Comparison of ENCODE assay signal across 19 mouse cellular contexts in the genomic region with DNA sequence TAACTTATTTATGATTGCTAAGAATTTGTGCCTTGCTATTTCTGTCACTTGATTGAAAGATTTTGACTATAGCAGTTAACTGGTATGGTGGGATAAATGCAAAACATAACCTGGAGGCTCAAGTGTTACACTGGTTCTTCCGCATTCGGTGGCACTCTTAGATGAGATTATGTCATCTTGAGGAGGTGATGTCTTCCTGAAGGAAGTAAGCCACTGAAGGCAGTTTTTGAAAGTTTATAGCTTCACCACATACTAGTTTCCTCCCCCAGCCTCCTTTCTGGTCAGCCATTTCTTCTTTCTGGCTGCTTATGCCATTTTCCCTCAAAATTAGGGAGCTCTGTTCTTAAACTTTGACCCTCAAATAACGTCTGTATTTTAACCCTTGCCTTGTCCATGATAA.
A peak's percentile ranks its signal among the peaks of the same experiment; 100 is the strongest.
DNase-seq lines count a peak whose midpoint lies in the region; ATAC-seq lines count a peak whose summit lies in the region.
"Had no signal": no experiment of that assay in that cellular context is flagged by ENCODE, and none has a peak within 500 bp of the region (broad histone marks: within the 10 kb centered on the region; RNA-seq: fewer than 3 reads in every experiment).

No protein-coding gene starts in this region.

- no peaks in the 10 kb centered on the region for H3K27me3 ChIP-seq in heart, embryonic 16.5 days (ENCODE audit: control insufficient read depth, insufficient read depth, low read length)
- H3K27me3 ChIP-seq in heart, embryonic 10.5 days (ENCODE audit: insufficient read depth, poor library complexity, severe bottlenecking), result no peaks in the 10 kb centered on the region
- no peaks in the 10 kb centered on the region for H3K27me3 ChIP-seq in liver, embryonic 12.5 days (replicated peaks)
- H3K27me3 ChIP-seq: embryonic facial prominence, embryonic 12.5 days; forebrain, embryonic 12.5 days had no signal

- no peak for ATAC-seq in heart, embryonic 16.5 days (replicated peaks; ENCODE audit: extremely low read depth, insufficient read depth, low FRiP score)
- peak; percentile 39 to 57; a peak in 2 of 4 replicates for ATAC-seq in hematopoietic stem cell, adult 5-6 weeks (replicated peaks in 1 of 2; ENCODE audit: insufficient read depth in 1 of 2, low FRiP score in 2 of 2, low TSS enrichment in 1 of 2, low read depth in 1 of 2, poor library complexity in 2 of 2, severe bottlenecking in 2 of 2)
- no peak for ATAC-seq in liver, embryonic 12.5 days
- ATAC-seq: forebrain, embryonic 14.5 days; forebrain, embryonic 16.5 days had no signal

- peaks cover 21% of the 10 kb centered on the region for H3K4me1 ChIP-seq in heart, embryonic 16.5 days (ENCODE audit: control insufficient read depth, insufficient read depth, low read length)
- H3K4me1 ChIP-seq in heart, embryonic 10.5 days, result peaks cover 18% of the 10 kb centered on the region
- peaks cover 13% of the 10 kb centered on the region; the same call in 1 of the 2 replicates for H3K4me1 ChIP-seq in liver, embryonic 12.5 days
- H3K4me1 ChIP-seq: forebrain, embryonic 12.5 days had no signal

- H3K36me3 ChIP-seq in heart, embryonic 16.5 days (ENCODE audit: control insufficient read depth, insufficient read depth), result no peaks in the 10 kb centered on the region
- no peaks in the 10 kb centered on the region for H3K36me3 ChIP-seq in heart, embryonic 10.5 days
- no peaks in the 10 kb centered on the region for H3K36me3 ChIP-seq in liver, embryonic 12.5 days
- H3K36me3 ChIP-seq: embryonic facial prominence, embryonic 10.5 days; embryonic facial prominence, embryonic 12.5 days; forebrain, embryonic 12.5 days had no signal

- peak overlapping the region; percentile 37; the same call in 1 of the 2 replicates for H3K27ac ChIP-seq in heart, embryonic 16.5 days (ENCODE audit: low read length)
- H3K27ac ChIP-seq in heart, embryonic 10.5 days, result no peak overlapping the region
- no peak overlapping the region for H3K27ac ChIP-seq in liver, embryonic 12.5 days
- H3K27ac ChIP-seq: embryonic facial prominence, embryonic 10.5 days; embryonic facial prominence, embryonic 12.5 days; forebrain, embryonic 12.5 days had no signal

- 59% methylated on average over 3 of the region's 3 CpGs for WGBS in heart, embryonic 16.5 days
- WGBS in heart, embryonic 10.5 days, result 78% methylated on average over 3 of the region's 3 CpGs
- WGBS in liver, embryonic 12.5 days (ENCODE audit: insufficient replicate concordance), result 27% methylated on average over 3 of the region's 3 CpGs

- no peak overlapping the region for H3K4me3 ChIP-seq in heart, embryonic 16.5 days (ENCODE audit: low read length)
- H3K4me3 ChIP-seq in heart, embryonic 10.5 days, result no peak overlapping the region
- H3K4me3 ChIP-seq in liver, embryonic 12.5 days, result no peak overlapping the region
- H3K4me3 ChIP-seq: embryonic facial prominence, embryonic 10.5 days; embryonic facial prominence, embryonic 12.5 days; forebrain, embryonic 12.5 days had no signal

- H3K4me2 ChIP-seq in heart, embryonic 16.5 days (ENCODE audit: low read depth, low read length), result no peak overlapping the region
- H3K4me2 ChIP-seq in liver, embryonic 12.5 days, result no peak overlapping the region
- H3K4me2 ChIP-seq: embryonic facial prominence, embryonic 12.5 days; forebrain, embryonic 12.5 days had no signal

- H3K9ac ChIP-seq in heart, embryonic 16.5 days (ENCODE audit: low read length), result no peak overlapping the region
- no peak overlapping the region for H3K9ac ChIP-seq in liver, embryonic 12.5 days
- H3K9ac ChIP-seq: embryonic facial prominence, embryonic 12.5 days; forebrain, embryonic 12.5 days had no signal

- H3K9me3 ChIP-seq in heart, embryonic 16.5 days (replicated peaks; ENCODE audit: control insufficient read depth, low read length), result no peaks in the 10 kb centered on the region
- H3K9me3 ChIP-seq in heart, embryonic 10.5 days, result no peaks in the 10 kb centered on the region
- H3K9me3 ChIP-seq in liver, embryonic 12.5 days (replicated peaks), result no peaks in the 10 kb centered on the region
- H3K9me3 ChIP-seq: embryonic facial prominence, embryonic 10.5 days; embryonic facial prominence, embryonic 12.5 days; forebrain, embryonic 12.5 days had no signal

- DNase-seq in heart, embryonic 10.5 days (ENCODE audit: low spot score), result no peak
- no peak for DNase-seq in retina, embryonic 14.5 days (ENCODE audit: low spot score)
- DNase-seq: adrenal gland, adult 2 months; adrenal gland, postnatal 10 days; adrenal gland, postnatal 25 days; cerebellum, adult 11 months; cerebellum, adult 18-20 months; cerebellum, adult 8-10 months; cerebellum, adult 9-11 months; cerebellum, postnatal 14 days; cerebellum, postnatal 36 days had no signal

Comparison
In these comparisons a context has a peak if more than half of its experiments do, and no peak if none do; other contexts are left out.
1. ATAC-seq: peak in hematopoietic stem cell, adult 5-6 weeks (2 of 2); none in heart, embryonic 16.5 days (single experiment) and liver, embryonic 12.5 days (single experiment).